Mouse (Mus musculus) hindbrain, embryonic 12.5 days (tissue): ENCODE data around the gene Cd151. TPM values are rescaled to one million over a fixed set of nuclear protein-coding genes. Genes with fewer than 3 reads are reported as not detected.

ENCODE experiments used
- ATAC-seq: fragments of 200-750 bp; cut with Nextera tagmentation; 2 replicates; pipeline ENCODE4 v1.8.0; 2017; ENCODE audit warnings: moderate TSS enrichment; ENCODE audit not compliant: low FRiP score
- H3K27ac ChIP-seq: fragments of 300-500 bp; sonication (generic); 2 replicates; pipeline ENCODE4 v1.5.1; 2016; ENCODE audit warnings: mild to moderate bottlenecking
- H3K27me3 ChIP-seq: fragments of 300-500 bp; sonication (generic); 2 replicates; pipeline ENCODE4 v1.6.1; 2016; ENCODE audit warnings: mild to moderate bottlenecking
- H3K36me3 ChIP-seq: fragments of 300-500 bp; sonication (generic); 2 replicates; pipeline ENCODE4 v1.6.1; 2016; ENCODE audit warnings: mild to moderate bottlenecking
- H3K4me1 ChIP-seq: fragments of 300-500 bp; sonication (generic); 2 replicates; pipeline ENCODE4 v1.6.1; 2016
- H3K4me2 ChIP-seq: fragments of 300-500 bp; sonication (generic); replicated peaks from 2 replicates; pipeline ENCODE4 v1.6.1; 2016; ENCODE audit warnings: mild to moderate bottlenecking
- H3K4me3 ChIP-seq: fragments of 300-500 bp; sonication (generic); 2 replicates; pipeline ENCODE4 v1.5.1; 2016; ENCODE audit warnings: mild to moderate bottlenecking
- H3K9ac ChIP-seq: fragments of 300-500 bp; sonication (generic); 2 replicates; pipeline ENCODE4 v1.6.1; 2016; ENCODE audit warnings: mild to moderate bottlenecking, moderate library complexity
- H3K9me3 ChIP-seq: fragments of 300-500 bp; sonication (generic); replicated peaks from 2 replicates; pipeline ENCODE4 v1.6.1; 2016; ENCODE audit warnings: mild to moderate bottlenecking
- WGBS: fragments of 180-500 bp; shearing (Covaris S2); methylation state at CpG from one replicate; pipeline ENCODE4 v1.1.7; 2016; 5-methylcytosine and 5-hydroxymethylcytosine counted together
- polyA plus RNA-seq: library from polyadenylated mRNA; unstranded; fragments of >200 nt; fragmentation: Nextera tagmentation; extraction: Ambion mirVana; gene quantifications from 2 replicates; pipeline ENCODE4 v1.2.1, GENCODE M21; 2016

Cd151 gene
- polyA plus RNA-seq, 1 experiment from 2014 or later: 14.4 TPM

GRCm38 (mm10) chr7:141462333-141462821 is 4.8 kb upstream of the Cd151 start:
- Histone ChIP-seq H3K27ac (no peak overlapping the region), H3K9me3 (no peaks in the 10 kb centered on the region), H3K4me2 (peak overlapping the region; percentile 59; the same call in 1 of the 2 replicates), H3K4me1 (peaks cover 28% of the 10 kb centered on the region), H3K27me3 (peaks cover 91% of the 10 kb centered on the region), H3K9ac (peak overlapping the region; percentile 54; the same call in 1 of the 2 replicates), H3K36me3 (peaks cover 4% of the 10 kb centered on the region; the same call in 1 of the 2 replicates), H3K4me3 (peak overlapping the region; percentile 35; the same call in 1 of the 2 replicates)
- WGBS: 21% methylated on average over 5 of the region's 5 CpGs
- ATAC-seq: no peak

- H3K4me3 ChIP-seq: no peak overlapping the region
- peak overlapping the region; percentile 40; the same call in 1 of the 2 replicates for H3K4me2 ChIP-seq
Measured at GRCm38 (mm10) chr7:141463824-141464602, 3.2 kb upstream of the Cd151 start.

GRCm38 (mm10) chr7:141464603-141465201 is 2.5 kb upstream of the Cd151 start:
- Histone ChIP-seq H3K4me1 (peaks cover 47% of the 10 kb centered on the region), H3K27me3 (peaks cover 72% of the 10 kb centered on the region), H3K4me3 (peak overlapping the region; percentile 10), H3K4me2 (peak overlapping the region; percentile 40), H3K9ac (peak overlapping the region; percentile 9), H3K9me3 (no peaks in the 10 kb centered on the region), H3K27ac (no peak overlapping the region), H3K36me3 (peaks cover 4% of the 10 kb centered on the region; the same call in 1 of the 2 replicates)
- no peak for ATAC-seq
- WGBS: 2% methylated on average over 38 of the region's 38 CpGs

More at GRCm38 (mm10) chr7:141463824-141464602, 3.2 kb upstream of the Cd151 start:
- Histone ChIP-seq H3K36me3 (no peaks in the 10 kb centered on the region; the same call in 1 of the 2 replicates), H3K9ac (peak overlapping the region; percentile 8; the same call in 1 of the 2 replicates), H3K27me3 (peaks cover 79% of the 10 kb centered on the region), H3K9me3 (no peaks in the 10 kb centered on the region), H3K4me1 (peaks cover 40% of the 10 kb centered on the region), H3K27ac (no peak overlapping the region)
- no peak for ATAC-seq
- 17% methylated on average over 12 of the region's 12 CpGs for WGBS

- 43% methylated on average over 8 of the region's 10 CpGs for WGBS
- peaks cover 55% of the 10 kb centered on the region for H3K4me1 ChIP-seq
Measured at GRCm38 (mm10) chr7:141465388-141466044, 1.7 kb upstream of the Cd151 start.

GRCm38 (mm10) chr7:141466045-141466394 is 1.2 kb upstream of the Cd151 start:
- 74% methylated on average over 7 of the region's 7 CpGs for WGBS
- H3K27ac ChIP-seq: no peak overlapping the region
- no peak overlapping the region; the same call in 1 of the 2 replicates for H3K4me2 ChIP-seq
- H3K9me3 ChIP-seq: no peaks in the 10 kb centered on the region
- ATAC-seq: no peak
- H3K4me1 ChIP-seq: peaks cover 55% of the 10 kb centered on the region
- H3K27me3 ChIP-seq: peaks cover 59% of the 10 kb centered on the region
- no peak overlapping the region for H3K4me3 ChIP-seq
- H3K9ac ChIP-seq: no peak overlapping the region
- H3K36me3 ChIP-seq: peaks cover 17% of the 10 kb centered on the region

More at GRCm38 (mm10) chr7:141465388-141466044, 1.7 kb upstream of the Cd151 start:
- no peak overlapping the region for H3K9ac ChIP-seq
- H3K27ac ChIP-seq: no peak overlapping the region
- H3K9me3 ChIP-seq: no peaks in the 10 kb centered on the region
- no peak for ATAC-seq
- peak overlapping the region; percentile 40; the same call in 1 of the 2 replicates for H3K4me2 ChIP-seq
- no peak overlapping the region for H3K4me3 ChIP-seq
- peaks cover 64% of the 10 kb centered on the region for H3K27me3 ChIP-seq
- H3K36me3 ChIP-seq: peaks cover 12% of the 10 kb centered on the region

GRCm38 (mm10) chr7:141466607-141467148 is 514 bp upstream of the Cd151 start:
- H3K4me2 ChIP-seq: peak overlapping the region; percentile 65
- H3K4me1 ChIP-seq: peaks cover 52% of the 10 kb centered on the region
- H3K9ac ChIP-seq: peak overlapping the region; percentile 77
- peaks cover 23% of the 10 kb centered on the region for H3K36me3 ChIP-seq
- ATAC-seq: no peak
- peaks cover 52% of the 10 kb centered on the region for H3K27me3 ChIP-seq
- H3K4me3 ChIP-seq: peak overlapping the region; percentile 61
- whole genome bisulfite sequencing: 65% methylated on average over 10 of the region's 10 CpGs
- H3K27ac ChIP-seq: peak overlapping the region; percentile 92; the same call in 1 of the 2 replicates
- no peaks in the 10 kb centered on the region for H3K9me3 ChIP-seq

- peak overlapping the region; percentile 61 for H3K4me3 ChIP-seq
- H3K36me3 ChIP-seq: peaks cover 34% of the 10 kb centered on the region
- H3K9ac ChIP-seq: peak overlapping the region; percentile 77
- no peaks in the 10 kb centered on the region for H3K9me3 ChIP-seq
- peak overlapping the region; percentile 92 for H3K27ac ChIP-seq
- 19% methylated on average over 5 of the region's 5 CpGs for WGBS
- H3K4me2 ChIP-seq: peak overlapping the region; percentile 65
- peaks cover 45% of the 10 kb centered on the region for H3K4me1 ChIP-seq
- peaks cover 37% of the 10 kb centered on the region for H3K27me3 ChIP-seq
- ATAC-seq: peak; percentile 38
Measured at GRCm38 (mm10) chr7:141468164-141468521, 951 bp downstream of the Cd151 start.

- Histone ChIP-seq H3K27ac (peak overlapping the region; percentile 92), H3K27me3 (peaks cover 32% of the 10 kb centered on the region), H3K9me3 (no peaks in the 10 kb centered on the region), H3K9ac (peak overlapping the region; percentile 77), H3K36me3 (peaks cover 34% of the 10 kb centered on the region), H3K4me1 (peaks cover 49% of the 10 kb centered on the region), H3K4me2 (peak overlapping the region; percentile 65), H3K4me3 (peak overlapping the region; percentile 61)
- peak; percentile 85 for ATAC-seq
- WGBS: 20% methylated on average over 8 of the region's 8 CpGs
Measured at GRCm38 (mm10) chr7:141468522-141469211, 1.5 kb downstream of the Cd151 start.

GRCm38 (mm10) chr7:141469352-141469751 is 2.2 kb downstream of the Cd151 start:
- ATAC-seq: no peak
- peak overlapping the region; percentile 77 for H3K9ac ChIP-seq
- H3K27ac ChIP-seq: peak overlapping the region; percentile 92
- peaks cover 56% of the 10 kb centered on the region for H3K4me1 ChIP-seq
- peak overlapping the region; percentile 61 for H3K4me3 ChIP-seq
- peaks cover 34% of the 10 kb centered on the region for H3K36me3 ChIP-seq
- H3K27me3 ChIP-seq: peaks cover 25% of the 10 kb centered on the region
- no peaks in the 10 kb centered on the region for H3K9me3 ChIP-seq
- H3K4me2 ChIP-seq: peak overlapping the region; percentile 65
- WGBS: 70% methylated on average over 6 of the region's 6 CpGs

- peak overlapping the region; percentile 65 for H3K4me2 ChIP-seq
- H3K36me3 ChIP-seq: peaks cover 34% of the 10 kb centered on the region
- H3K4me1 ChIP-seq: peaks cover 54% of the 10 kb centered on the region
- no peak overlapping the region for H3K4me3 ChIP-seq
- H3K9ac ChIP-seq: peak overlapping the region; percentile 77; the same call in 1 of the 2 replicates
- H3K27me3 ChIP-seq: peaks cover 18% of the 10 kb centered on the region
- no peaks in the 10 kb centered on the region for H3K9me3 ChIP-seq
- no peak for ATAC-seq
- H3K27ac ChIP-seq: peak overlapping the region; percentile 5; the same call in 1 of the 2 replicates
- WGBS: 95% methylated on average over 18 of the region's 18 CpGs
Measured at GRCm38 (mm10) chr7:141469901-141470636, 2.9 kb downstream of the Cd151 start.

- no peak overlapping the region for H3K9ac ChIP-seq
- no peak for ATAC-seq
- peaks cover 14% of the 10 kb centered on the region for H3K27me3 ChIP-seq
- no peak overlapping the region for H3K27ac ChIP-seq
- no peak overlapping the region for H3K4me3 ChIP-seq
- 92% methylated on average over 10 of the region's 10 CpGs for WGBS
- peaks cover 34% of the 10 kb centered on the region for H3K36me3 ChIP-seq
- no peaks in the 10 kb centered on the region for H3K9me3 ChIP-seq
- H3K4me1 ChIP-seq: peaks cover 51% of the 10 kb centered on the region
- H3K4me2 ChIP-seq: no peak overlapping the region
Measured at GRCm38 (mm10) chr7:141470637-141470944, 3.4 kb downstream of the Cd151 start.
